Mouse (Mus musculus) spleen, adult 2 months (tissue): ENCODE data around the gene Btnl2.

ENCODE experiments used
- CTCF ChIP-seq: fragments of 200-500 bp; IDR thresholded peaks from 2 replicates; pipeline ENCODE4 v1.5.1; 2011; ENCODE audit warnings: mild to moderate bottlenecking, inconsistent platforms; ENCODE audit not compliant: insufficient read depth, insufficient read length, insufficient replicate concordance; ENCODE audit errors: extremely low read depth
- POLR2A ChIP-seq: fragments of 200-500 bp; IDR thresholded peaks from 2 replicates; pipeline ENCODE4 v1.6.1; 2011; ENCODE audit warnings: low read depth, low read length, inconsistent platforms

DNA sequence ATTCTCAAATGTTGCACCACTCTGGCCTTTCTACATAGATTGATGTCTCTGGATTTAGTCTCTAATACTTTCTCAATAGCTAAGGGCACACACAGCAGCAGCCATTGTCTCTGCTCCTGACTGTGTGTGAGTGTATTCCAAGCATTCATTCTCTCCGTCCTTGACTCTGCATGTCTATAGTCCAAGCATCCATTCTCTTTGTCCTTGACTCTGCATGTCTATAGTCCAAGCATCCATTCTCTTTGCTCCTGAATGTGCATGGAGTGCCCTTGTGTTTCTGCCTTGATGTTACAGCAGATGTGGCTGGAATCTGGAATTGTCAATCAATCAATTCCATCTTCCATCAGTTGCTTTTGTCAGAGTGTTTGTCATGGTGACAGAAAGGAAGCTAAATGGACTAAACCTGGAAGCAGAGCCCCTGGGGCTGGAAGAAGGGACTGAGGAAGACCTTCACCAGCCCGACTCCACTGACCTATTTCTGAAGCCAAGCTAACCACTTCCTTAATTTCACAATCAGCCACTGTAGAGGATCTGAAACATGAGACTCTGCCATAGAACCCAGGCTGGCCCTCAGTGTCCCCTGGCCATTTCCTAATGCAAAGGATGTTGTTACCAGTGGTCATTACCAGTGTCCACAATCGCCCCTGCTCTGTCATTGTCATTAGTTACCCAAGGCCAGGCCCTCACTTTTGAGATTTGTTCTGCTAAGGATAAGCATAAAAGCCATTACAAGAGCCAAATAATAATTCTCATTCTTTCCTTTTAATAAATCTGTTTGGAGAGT is 13.8 kb upstream of the Btnl2 start:
- TF ChIP-seq POLR2A (no peak), CTCF (no peak)
